Mouse (Mus musculus): ENCODE measurements around the gene Glis2.

Gene Glis2

DNA sequence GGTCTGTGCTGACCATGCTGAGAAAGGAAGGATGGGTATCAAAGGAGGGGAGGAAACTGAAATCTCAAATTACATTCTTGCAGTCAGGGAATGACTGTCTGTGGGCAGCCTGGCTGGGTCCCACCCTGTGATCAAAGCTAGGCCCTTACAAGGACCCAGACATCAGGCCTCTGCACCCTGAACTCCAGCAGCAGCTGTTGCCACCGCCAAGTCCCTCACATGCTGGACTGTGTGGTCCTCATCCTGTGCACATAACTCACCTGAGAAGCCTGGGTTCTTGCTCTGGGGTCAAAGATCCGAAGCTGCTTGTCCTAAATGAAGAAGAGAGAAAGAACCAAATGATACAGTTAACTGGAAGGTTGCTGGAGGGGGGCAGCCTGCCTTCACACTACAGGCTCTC, 67.1 kb downstream of the Glis2 start:
- DNase-seq = no peak

DNA sequence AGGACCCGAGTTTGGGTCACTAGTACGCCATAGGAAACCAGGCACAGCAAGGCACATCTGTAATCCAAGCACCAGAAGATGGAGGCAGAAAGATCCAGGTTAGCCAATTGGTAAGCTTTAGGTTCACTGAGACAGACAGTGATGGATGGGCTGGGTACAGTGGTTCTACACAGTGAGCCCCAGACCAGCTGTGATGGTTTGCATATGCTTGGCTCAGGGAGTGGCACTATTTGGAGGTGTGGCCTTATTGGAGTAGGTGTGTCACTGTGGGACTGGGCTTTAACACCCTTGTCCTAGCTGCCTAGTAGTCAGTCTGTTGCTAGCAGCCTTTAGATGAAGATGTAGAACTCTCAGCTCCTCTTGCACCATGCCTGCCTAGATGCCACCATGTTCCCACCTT, 69.3 kb downstream of the Glis2 start:
- no peak for DNase-seq

GRCm38 (mm10) chr16:4665726-4666125, 71.2 kb downstream of the Glis2 start:
- DNase-seq = no peak

DNA sequence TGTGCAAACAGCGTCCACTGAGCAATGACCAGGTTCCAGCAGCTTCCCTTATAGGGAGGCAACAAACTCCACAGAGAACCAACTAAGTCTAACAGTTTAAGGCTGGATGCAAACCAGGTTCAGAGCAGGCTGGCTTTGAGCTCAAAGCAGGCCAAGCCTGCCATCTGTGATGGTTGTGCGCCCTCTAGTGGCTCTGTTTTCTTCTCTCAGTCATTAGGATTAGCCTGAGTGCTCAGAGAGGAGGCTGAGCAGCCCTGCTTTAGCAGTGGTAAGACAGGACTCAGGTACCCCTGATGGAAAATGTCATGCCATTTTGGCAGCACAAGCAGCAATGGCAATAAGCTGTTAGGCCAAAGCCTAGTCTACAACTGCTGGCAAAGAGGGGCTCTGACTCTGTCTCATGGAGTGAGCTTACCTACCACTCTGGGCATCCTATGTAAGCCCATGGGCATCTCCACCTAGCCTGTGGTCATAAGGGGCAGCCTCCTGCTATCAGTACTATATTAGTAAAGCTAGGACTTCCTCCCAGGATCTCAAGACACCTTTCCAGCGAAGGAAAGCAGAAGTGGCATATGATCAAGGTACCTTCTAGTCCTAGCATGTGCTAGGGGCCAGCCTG, 72.8 kb downstream of the Glis2 start:
- peak; percentile 88 to 97 for DNase-seq

DNA sequence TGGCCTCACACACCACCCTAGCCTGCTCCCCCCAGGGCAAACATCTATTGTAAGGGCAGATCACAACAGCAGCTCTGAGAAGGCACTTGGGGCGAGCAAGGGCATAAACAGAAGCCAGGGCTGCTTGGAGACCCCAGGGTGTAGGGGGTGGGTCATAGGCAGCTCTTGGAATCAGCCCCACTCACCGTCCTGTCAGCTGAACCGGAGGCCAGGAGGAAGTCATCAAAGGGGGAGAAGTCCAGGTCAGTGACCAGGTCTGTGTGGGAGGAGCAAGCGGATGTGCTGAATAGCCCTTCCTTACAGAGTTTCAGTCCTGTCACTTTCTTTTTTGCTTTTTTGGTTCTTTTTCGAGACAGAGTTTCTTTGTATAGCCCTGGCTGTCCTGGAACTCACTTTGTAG, 75.8 kb downstream of the Glis2 start:
- DNase-seq = peak; percentile 31 to 64

GRCm38 (mm10) chr16:4674091-4674490, 79.6 kb downstream of the Glis2 start:
- peak in 1 of 2 experiments; percentile 23 for DNase-seq

All from kidney, postnatal 25 days (tissue).